Mouse (Mus musculus): ENCODE measurements around the gene Rcsd1. TPM values are rescaled to one million over a fixed set of nuclear protein-coding genes. Genes with fewer than 3 reads are reported as not detected.

Rcsd1 gene
- total and polyA plus RNA-seq, 2 experiments from 2014 or later: 94.0 to 116 TPM

GRCm38 (mm10) chr1:165667380-165667779 is 42.2 kb downstream of the Rcsd1 start:
- H3K4me3 ChIP-seq (ENCODE audit: low read depth, low read length): no peak overlapping the region
- DNase-seq (ENCODE audit: low spot score): peak; percentile 78
- H3K36me3 ChIP-seq (replicated peaks; ENCODE audit: control insufficient read depth, insufficient read depth, low read length): peaks cover 18% of the 10 kb centered on the region
- TF ChIP-seq CTCF (IDR thresholded peaks at IDR 0.05; ENCODE audit: low read depth) (no peak), EP300 (IDR thresholded peaks at IDR 0.05; ENCODE audit: low read depth) (no peak)
- H3K27ac ChIP-seq (ENCODE audit: low read depth): peak overlapping the region; percentile 73
- 22% methylated on average over 13 of the region's 13 CpGs for WGBS
- no peaks in the 10 kb centered on the region for H3K9me3 ChIP-seq (replicated peaks; ENCODE audit: control insufficient read depth, low read length)
- H3K27me3 ChIP-seq (ENCODE audit: control insufficient read depth, insufficient read depth, low read length): no peaks in the 10 kb centered on the region
- H3K9ac ChIP-seq (replicated peaks; ENCODE audit: low read depth, low read length): no peak overlapping the region
- peak overlapping the region; percentile 43 for H3K4me2 ChIP-seq (ENCODE audit: low read depth, low read length)
- peak; percentile 76 for ATAC-seq (ENCODE audit: insufficient read depth, low read depth)
- H3K4me1 ChIP-seq (ENCODE audit: control insufficient read depth, insufficient read depth): peaks cover 63% of the 10 kb centered on the region

- TF ChIP-seq EP300 (IDR thresholded peaks at IDR 0.05; ENCODE audit: low read depth): no peak
- TF ChIP-seq CTCF (IDR thresholded peaks at IDR 0.05; ENCODE audit: low read depth): no peak
- no peak overlapping the region for H3K4me3 ChIP-seq (ENCODE audit: low read depth, low read length)
- no peak overlapping the region for H3K9ac ChIP-seq (replicated peaks; ENCODE audit: low read depth, low read length)
- peak overlapping the region; percentile 73 for H3K27ac ChIP-seq (ENCODE audit: low read depth)
- no peaks in the 10 kb centered on the region for H3K9me3 ChIP-seq (replicated peaks; ENCODE audit: control insufficient read depth, low read length)
- no peak overlapping the region for H3K4me2 ChIP-seq (ENCODE audit: low read depth, low read length)
- peaks cover 62% of the 10 kb centered on the region for H3K4me1 ChIP-seq (ENCODE audit: control insufficient read depth, insufficient read depth)
- WGBS: 74% methylated on average over 6 of the region's 6 CpGs
- ATAC-seq (ENCODE audit: insufficient read depth, low read depth): no peak
- no peaks in the 10 kb centered on the region for H3K27me3 ChIP-seq (ENCODE audit: control insufficient read depth, insufficient read depth, low read length)
- no peak for DNase-seq (ENCODE audit: low spot score)
- peaks cover 22% of the 10 kb centered on the region for H3K36me3 ChIP-seq (replicated peaks; ENCODE audit: control insufficient read depth, insufficient read depth, low read length)
Observed at GRCm38 (mm10) chr1:165666944-165667343, 42.6 kb downstream of the Rcsd1 start.

- no peak overlapping the region for H3K4me2 ChIP-seq (ENCODE audit: low read depth, low read length)
- H3K4me1 ChIP-seq (ENCODE audit: control insufficient read depth, insufficient read depth): peaks cover 62% of the 10 kb centered on the region
- no peaks in the 10 kb centered on the region for H3K9me3 ChIP-seq (replicated peaks; ENCODE audit: control insufficient read depth, low read length)
- DNase-seq (ENCODE audit: low spot score): no peak
- WGBS: 59% methylated on average over 5 of the region's 5 CpGs
- no peak for ATAC-seq (ENCODE audit: insufficient read depth, low read depth)
- peak overlapping the region; percentile 73 for H3K27ac ChIP-seq (ENCODE audit: low read depth)
- peaks cover 28% of the 10 kb centered on the region for H3K36me3 ChIP-seq (replicated peaks; ENCODE audit: control insufficient read depth, insufficient read depth, low read length)
- no peak overlapping the region for H3K4me3 ChIP-seq (ENCODE audit: low read depth, low read length)
- H3K27me3 ChIP-seq (ENCODE audit: control insufficient read depth, insufficient read depth, low read length): no peaks in the 10 kb centered on the region
- no peak overlapping the region for H3K9ac ChIP-seq (replicated peaks; ENCODE audit: low read depth, low read length)
- TF ChIP-seq EP300 (IDR thresholded peaks at IDR 0.05; ENCODE audit: low read depth): no peak
- TF ChIP-seq CTCF (IDR thresholded peaks at IDR 0.05; ENCODE audit: low read depth): no peak
Observed at GRCm38 (mm10) chr1:165665758-165666157, 43.8 kb downstream of the Rcsd1 start.

- Histone ChIP-seq H3K9ac (replicated peaks; ENCODE audit: low read depth, low read length) (peak overlapping the region; percentile 3; the same call in 1 of the 2 replicates), H3K4me2 (ENCODE audit: low read depth, low read length) (no peak overlapping the region), H3K4me3 (ENCODE audit: low read depth, low read length) (no peak overlapping the region), H3K36me3 (replicated peaks; ENCODE audit: control insufficient read depth, insufficient read depth, low read length) (peaks cover 48% of the 10 kb centered on the region), H3K27me3 (ENCODE audit: control insufficient read depth, insufficient read depth, low read length) (no peaks in the 10 kb centered on the region), H3K9me3 (replicated peaks; ENCODE audit: control insufficient read depth, low read length) (no peaks in the 10 kb centered on the region), H3K4me1 (ENCODE audit: control insufficient read depth, insufficient read depth) (peaks cover 44% of the 10 kb centered on the region), H3K27ac (ENCODE audit: low read depth) (peak overlapping the region; percentile 82)
- DNase-seq (ENCODE audit: low spot score): no peak
- ATAC-seq (ENCODE audit: insufficient read depth, low read depth): no peak
- TF ChIP-seq CTCF (IDR thresholded peaks at IDR 0.05; ENCODE audit: low read depth) (no peak), EP300 (IDR thresholded peaks at IDR 0.05; ENCODE audit: low read depth) (no peak)
- 64% methylated on average over 16 of the region's 16 CpGs for WGBS
Observed at GRCm38 (mm10) chr1:165663277-165663676, 46.3 kb downstream of the Rcsd1 start.

- no peak overlapping the region for H3K4me3 ChIP-seq (ENCODE audit: low read depth, low read length)
- 40% methylated on average over 15 of the region's 15 CpGs for WGBS
- H3K9me3 ChIP-seq (replicated peaks; ENCODE audit: control insufficient read depth, low read length): no peaks in the 10 kb centered on the region
- H3K4me2 ChIP-seq (ENCODE audit: low read depth, low read length): no peak overlapping the region
- ATAC-seq (ENCODE audit: insufficient read depth, low read depth) (peak; percentile 72), DNase-seq (ENCODE audit: low spot score) (peak; percentile 72)
- H3K27me3 ChIP-seq (ENCODE audit: control insufficient read depth, insufficient read depth, low read length): no peaks in the 10 kb centered on the region
- peak overlapping the region; percentile 82 for H3K27ac ChIP-seq (ENCODE audit: low read depth)
- peaks cover 54% of the 10 kb centered on the region for H3K36me3 ChIP-seq (replicated peaks; ENCODE audit: control insufficient read depth, insufficient read depth, low read length)
- TF ChIP-seq CTCF (IDR thresholded peaks at IDR 0.05; ENCODE audit: low read depth) (no peak), EP300 (IDR thresholded peaks at IDR 0.05; ENCODE audit: low read depth) (no peak)
- peak overlapping the region; percentile 3; the same call in 1 of the 2 replicates for H3K9ac ChIP-seq (replicated peaks; ENCODE audit: low read depth, low read length)
- peaks cover 37% of the 10 kb centered on the region for H3K4me1 ChIP-seq (ENCODE audit: control insufficient read depth, insufficient read depth)
Observed at GRCm38 (mm10) chr1:165662426-165663192, 46.9 kb downstream of the Rcsd1 start.
